Mouse (Mus musculus): ENCODE data around the gene Pafah2.
A peak's percentile ranks its signal among the peaks of the same experiment; 100 is the strongest.
"Not testable (repeated sequence)": the region's sequence is repeated elsewhere in the genome, so short reads cannot be mapped to it uniquely, and the experiment has no call there.

Gene Pafah2

DNA sequence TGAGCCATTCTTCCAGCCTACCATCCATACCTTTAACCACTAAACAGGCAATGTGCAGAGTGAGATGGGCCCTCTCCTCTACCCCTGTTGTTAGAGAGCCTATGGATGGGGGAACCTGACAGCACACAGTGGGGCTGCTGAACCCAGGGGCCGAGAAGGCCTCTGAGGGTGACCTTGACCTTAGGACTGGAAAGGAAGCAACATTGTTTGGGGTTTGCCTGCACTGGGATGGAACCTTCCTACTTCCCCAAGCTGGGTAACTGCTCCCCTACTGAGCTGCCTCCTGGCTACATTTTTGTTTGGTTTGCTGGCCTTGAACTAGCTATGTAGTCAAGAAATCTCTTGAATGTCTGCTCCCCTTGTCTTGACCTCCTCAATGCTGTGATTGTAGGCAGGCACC is 21.8 kb upstream of the Pafah2 start:
- no peak for DNase-seq

DNA sequence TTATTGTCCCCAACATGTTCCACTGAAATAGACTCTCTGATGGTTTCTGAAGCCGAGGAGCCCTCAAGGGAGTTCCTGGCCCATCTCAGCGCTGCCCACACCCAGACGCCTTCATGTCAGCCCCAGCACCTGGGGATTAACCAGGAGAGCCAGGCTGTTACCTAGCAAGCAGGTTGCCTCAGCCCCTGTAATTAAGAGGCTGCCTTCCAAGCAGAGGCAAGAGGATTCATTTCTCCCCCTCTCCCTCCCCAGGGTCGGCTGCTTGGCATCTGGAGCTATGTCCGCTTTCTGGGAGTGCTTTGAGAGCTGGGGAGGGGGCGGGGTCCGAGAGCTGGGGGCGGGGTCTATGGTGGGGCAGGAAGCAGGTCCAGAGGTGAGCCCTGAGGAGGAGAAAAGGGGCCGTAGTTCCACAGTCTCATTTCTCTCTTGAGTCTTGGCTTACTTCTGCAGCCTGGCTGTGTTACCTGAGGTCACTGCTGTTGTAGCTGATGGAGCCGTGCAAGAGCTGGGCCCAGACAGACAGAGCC is 18.0 kb upstream of the Pafah2 start:
- no peak for DNase-seq

- no peak for DNase-seq
These were observed 16.6 kb upstream of the Pafah2 start for GRCm38 (mm10) chr4:134379510-134379909.

GRCm38 (mm10) chr4:134383750-134384149 is 12.4 kb upstream of the Pafah2 start, which contains the start of gene Extl1:
Extl1 (minus strand) TSS chr4:134383850.
- DNase-seq = not testable (repeated sequence)

- DNase-seq = peak in 1 of 2 experiments; percentile 65
These were observed 8.9 kb upstream of the Pafah2 start for GRCm38 (mm10) chr4:134387268-134387667.

GRCm38 (mm10) chr4:134388397-134388796 is 7.7 kb upstream of the Pafah2 start:
- DNase-seq = peak; percentile 74 to 91

GRCm38 (mm10) chr4:134391636-134392035 is 4.5 kb upstream of the Pafah2 start:
- DNase-seq = no peak

GRCm38 (mm10) chr4:134392595-134392994 is 3.5 kb upstream of the Pafah2 start:
- peak in 1 of 2 experiments; percentile 39 for DNase-seq

DNA sequence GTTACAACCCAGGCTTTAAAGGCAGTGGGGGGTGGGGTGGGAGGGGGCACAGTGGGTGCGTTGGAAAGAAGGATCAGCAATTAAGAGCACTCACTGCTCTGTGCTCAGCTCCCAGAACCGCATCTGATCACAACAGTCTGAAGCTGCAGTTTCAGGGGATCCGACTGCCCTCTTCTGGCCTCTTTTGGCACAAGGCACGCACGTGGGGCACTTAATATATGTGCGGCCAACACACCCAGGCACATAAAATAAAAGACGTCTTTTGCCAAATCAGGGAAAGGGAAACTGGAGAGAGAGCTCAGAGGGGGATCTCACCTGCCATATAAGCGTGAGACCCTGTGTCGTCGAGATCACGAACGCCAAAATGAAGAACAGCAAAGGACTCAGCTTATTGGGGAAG is 3.1 kb upstream of the Pafah2 start:
- DNase-seq = peak in 1 of 2 experiments; percentile 50

GRCm38 (mm10) chr4:134395142-134395541 is 978 bp upstream of the Pafah2 start:
- no peak for DNase-seq

DNA sequence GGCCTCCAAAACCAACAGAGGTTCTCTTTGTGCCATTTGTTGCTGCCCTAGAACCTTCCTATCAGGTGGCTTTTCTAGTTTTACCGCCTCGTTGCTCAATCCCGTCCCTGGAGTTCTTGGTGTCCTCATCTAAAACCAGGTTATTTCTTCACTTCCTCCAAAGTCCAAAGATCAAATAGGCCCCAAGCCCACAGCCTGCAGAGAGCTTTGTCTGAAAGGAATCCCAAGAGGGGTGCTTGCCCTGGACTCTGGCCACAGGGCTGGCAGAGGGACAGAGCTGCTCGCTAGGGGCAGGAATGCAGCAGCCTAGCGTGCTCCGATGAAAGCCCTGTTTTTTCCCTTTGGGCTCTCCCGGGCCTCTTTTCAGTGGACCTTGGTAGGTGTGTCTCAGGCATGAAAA is 1.0 kb downstream of the Pafah2 start:
- peak; percentile 89 to 93 for DNase-seq

DNA sequence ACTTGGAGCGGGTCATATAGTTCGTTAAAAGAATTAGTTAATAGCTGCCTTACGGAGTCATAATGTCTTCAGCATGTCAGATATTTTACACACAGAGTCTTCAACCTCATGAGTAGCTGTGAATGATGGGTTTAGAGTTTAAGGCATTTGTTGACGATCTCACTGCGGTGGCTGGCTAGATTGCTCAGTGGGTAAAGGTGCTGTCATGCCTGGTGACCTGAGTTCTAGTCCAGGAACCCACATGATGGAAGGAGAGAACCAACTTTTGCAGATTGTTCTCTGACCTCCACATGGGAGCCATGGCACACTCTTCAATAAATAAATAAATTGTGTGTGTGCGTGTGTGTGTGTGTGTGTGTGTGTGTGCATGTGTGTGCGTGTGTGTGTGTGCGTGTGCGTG is 1.6 kb downstream of the Pafah2 start:
- no peak for DNase-seq

GRCm38 (mm10) chr4:134400206-134400605 is 4.1 kb downstream of the Pafah2 start:
- DNase-seq = no peak

- peak; percentile 46 to 80 for DNase-seq
These were observed 5.1 kb downstream of the Pafah2 start for GRCm38 (mm10) chr4:134401181-134401661.

DNA sequence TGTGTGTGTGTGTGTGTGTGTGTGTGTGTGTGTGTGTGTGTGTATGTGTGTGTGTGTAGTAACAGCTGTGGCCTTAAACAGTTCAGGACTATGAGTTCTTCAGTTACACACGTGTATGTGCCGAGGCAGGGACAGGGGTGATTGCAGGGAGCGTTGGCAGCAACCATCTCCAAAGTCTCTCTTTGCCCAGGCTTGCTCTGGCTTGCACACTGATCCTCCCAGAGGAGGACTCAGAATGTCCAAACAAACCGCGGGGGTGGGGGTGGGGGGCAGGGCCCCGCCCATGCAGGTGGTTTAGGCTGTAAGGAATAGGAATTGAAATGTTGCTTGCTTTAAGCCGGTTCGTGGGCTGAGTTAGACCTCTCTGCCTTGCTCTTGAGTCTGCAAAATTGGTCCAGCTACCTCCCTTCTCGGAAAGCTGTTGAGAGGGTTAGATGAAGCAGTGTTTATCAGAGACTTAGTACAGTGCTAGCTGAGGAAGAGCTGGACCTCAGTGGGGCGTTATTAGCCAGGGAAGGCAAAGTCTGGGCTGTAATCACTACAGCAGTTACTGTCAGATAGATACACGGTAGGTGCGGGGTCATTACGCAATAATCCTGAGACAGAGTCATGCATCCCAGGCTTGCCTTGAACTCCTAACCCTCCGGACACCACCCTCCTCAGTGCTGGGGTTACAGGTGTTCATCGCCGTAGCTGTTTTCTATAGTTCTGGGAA is 5.9 kb downstream of the Pafah2 start:
- DNase-seq = no peak

DNA sequence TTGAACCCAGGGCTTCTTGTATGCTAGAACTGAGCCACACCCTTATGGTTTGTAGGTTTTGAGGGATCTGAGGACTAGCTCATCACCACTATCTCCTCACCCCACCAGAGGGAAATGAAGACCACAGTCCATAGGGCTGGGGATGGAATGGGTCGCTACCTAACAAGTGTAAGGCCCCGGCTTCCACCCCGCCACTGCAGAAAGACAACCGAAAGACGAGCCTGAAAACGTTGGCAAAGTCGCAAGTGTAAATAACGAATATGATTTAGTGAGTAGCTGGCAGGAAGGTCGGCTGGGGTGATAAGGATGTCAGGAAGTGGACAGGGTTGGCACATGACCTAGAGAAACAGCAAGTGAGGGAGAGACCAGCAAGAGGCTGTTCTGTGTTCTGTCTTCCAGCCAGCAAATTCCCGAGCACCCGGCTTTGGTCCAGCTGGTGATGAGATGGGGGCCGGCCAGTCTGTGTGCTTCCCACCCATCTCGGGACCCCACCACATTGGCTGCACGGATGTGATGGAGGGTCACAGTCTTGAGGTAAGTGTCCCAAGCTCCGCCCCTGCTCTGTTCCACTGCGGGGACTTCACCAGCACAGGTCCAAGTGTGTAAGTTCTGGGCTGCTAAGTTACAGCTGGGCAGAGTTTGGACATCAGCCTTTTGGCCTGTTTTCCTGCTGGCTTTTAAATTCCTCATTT is 6.6 kb downstream of the Pafah2 start:
- peak in 1 of 2 experiments; percentile 47 for DNase-seq

GRCm38 (mm10) chr4:134403721-134404120 is 7.6 kb downstream of the Pafah2 start:
- no peak for DNase-seq

DNA sequence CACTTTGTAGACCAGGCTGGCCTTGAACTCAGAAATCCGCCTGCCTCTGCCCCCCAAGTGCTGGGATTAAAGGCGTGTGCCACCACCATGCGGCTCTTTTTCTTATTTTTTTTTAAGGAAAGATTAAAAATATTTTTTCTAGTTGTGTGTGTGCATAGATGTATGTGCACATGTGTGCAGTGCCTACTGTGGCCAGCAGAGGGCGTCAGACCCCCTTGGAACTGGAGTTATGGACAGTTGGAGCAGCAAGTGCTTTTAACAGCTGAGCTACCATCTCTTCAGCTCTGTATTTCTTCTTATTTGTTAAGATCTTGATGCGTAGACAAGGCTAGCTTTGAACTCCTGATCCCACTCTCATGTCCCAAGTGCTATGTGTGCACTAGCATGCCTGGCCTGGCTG is 13.2 kb downstream of the Pafah2 start:
- DNase-seq = peak in 1 of 2 experiments; percentile 46

- DNase-seq = peak in 1 of 2 experiments; percentile 30
These were observed 20.1 kb downstream of the Pafah2 start for GRCm38 (mm10) chr4:134416177-134416576.

GRCm38 (mm10) chr4:134416602-134417001 is 20.5 kb downstream of the Pafah2 start:
- DNase-seq = no peak

GRCm38 (mm10) chr4:134417111-134417510 is 21.0 kb downstream of the Pafah2 start:
- no peak for DNase-seq

GRCm38 (mm10) chr4:134421971-134422370 is 25.9 kb downstream of the Pafah2 start:
- DNase-seq = no peak

GRCm38 (mm10) chr4:134423949-134424348 is 27.8 kb downstream of the Pafah2 start:
- no peak for DNase-seq

GRCm38 (mm10) chr4:134425088-134425487 is 29.0 kb downstream of the Pafah2 start:
- DNase-seq = no peak
